Mouse (Mus musculus): ENCODE data around the gene Cfl1. TPM values are rescaled to one million over a fixed set of nuclear protein-coding genes. Genes with fewer than 3 reads are reported as not detected.
"Not testable (repeated sequence)": the region's sequence is repeated elsewhere in the genome, so short reads cannot be mapped to it uniquely, and the experiment has no call there.

The Cfl1 gene
- polyA plus RNA-seq, 1 experiment from 2014 or later: 3,620 TPM

DNA sequence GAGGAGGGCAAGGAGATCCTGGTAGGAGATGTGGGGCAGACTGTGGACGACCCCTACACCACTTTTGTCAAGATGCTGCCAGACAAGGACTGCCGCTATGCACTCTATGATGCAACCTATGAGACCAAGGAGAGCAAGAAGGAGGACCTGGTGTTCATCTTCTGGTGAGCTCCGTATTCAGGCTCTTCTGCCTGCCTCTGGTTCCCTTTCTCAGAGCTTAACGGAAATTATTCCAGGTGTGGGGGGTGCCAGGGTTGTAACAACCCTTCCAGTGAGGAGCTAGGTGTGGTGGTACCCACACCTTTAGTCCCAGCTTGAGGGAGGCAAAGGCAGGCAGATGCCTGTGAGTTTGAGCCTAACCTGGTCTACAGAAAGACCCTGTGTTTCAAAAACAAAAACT, 2.4 kb downstream of the Cfl1 start:
- Histone ChIP-seq H3K27ac (no peak overlapping the region), H3K9ac (no peak overlapping the region), H3K4me1 (replicated peaks; ENCODE audit: control insufficient read depth, insufficient read depth, low read length) (peaks cover 21% of the 10 kb centered on the region), H3K27me3 (ENCODE audit: control insufficient read depth, insufficient read depth, low read length) (no peaks in the 10 kb centered on the region), H3K9me3 (ENCODE audit: control insufficient read depth, low read length) (no peaks in the 10 kb centered on the region), H3K4me2 (replicated peaks) (peak overlapping the region; percentile 86; the same call in 1 of the 2 replicates), H3K36me3 (replicated peaks; ENCODE audit: control insufficient read depth, insufficient read depth) (peaks cover 60% of the 10 kb centered on the region), H3K4me3 (replicated peaks; ENCODE audit: low read length) (no peak overlapping the region)
- ATAC-seq (ENCODE audit: low FRiP score): no peak
- no peak for DNase-seq (ENCODE audit: low spot score)
- 92% methylated on average over 4 of the region's 4 CpGs for WGBS

- H3K27me3 ChIP-seq (ENCODE audit: control insufficient read depth, insufficient read depth, low read length); H3K4me3 ChIP-seq (replicated peaks; ENCODE audit: low read length); H3K9me3 ChIP-seq (ENCODE audit: control insufficient read depth, low read length); H3K9ac ChIP-seq; DNase-seq (ENCODE audit: low spot score); H3K27ac ChIP-seq; ATAC-seq (ENCODE audit: low FRiP score): not testable (repeated sequence)
- H3K4me1 ChIP-seq (replicated peaks; ENCODE audit: control insufficient read depth, insufficient read depth, low read length): peaks cover 21% of the 10 kb centered on the region
- peaks cover 66% of the 10 kb centered on the region for H3K36me3 ChIP-seq (replicated peaks; ENCODE audit: control insufficient read depth, insufficient read depth)
- 58% methylated on average over 9 of the region's 9 CpGs for WGBS
- H3K4me2 ChIP-seq (replicated peaks): 0 out of 2 replicates have a peak overlapping the region, but pooled peaks have one; percentile 86
These were observed 3.1 kb downstream of the Cfl1 start for GRCm38 (mm10) chr19:5493301-5493721.

DNA sequence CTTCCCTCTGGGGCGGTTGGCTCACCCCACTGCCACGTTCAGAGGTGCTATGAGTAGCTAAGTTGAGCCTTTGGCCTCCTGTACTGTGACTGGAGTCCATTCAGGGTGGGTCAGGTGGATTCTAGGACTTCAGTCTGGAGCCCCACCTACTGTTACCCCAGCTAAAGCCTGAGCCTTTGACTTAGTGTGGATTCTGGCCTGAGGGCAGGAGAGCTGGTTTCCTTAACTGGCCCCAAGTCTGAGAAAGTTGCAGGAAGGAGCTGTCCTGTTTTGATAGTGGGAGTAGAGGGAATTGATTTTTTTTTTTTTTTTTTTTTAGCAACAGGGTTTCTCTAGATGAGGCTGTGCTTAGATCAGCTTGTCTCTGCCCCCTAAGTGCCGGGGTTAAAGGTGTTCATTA, 4.1 kb downstream of the Cfl1 start:
- WGBS: 94% methylated on average over 3 of the region's 3 CpGs
- no peak overlapping the region for H3K27ac ChIP-seq
- no peaks in the 10 kb centered on the region for H3K9me3 ChIP-seq (ENCODE audit: control insufficient read depth, low read length)
- DNase-seq (ENCODE audit: low spot score) (no peak), ATAC-seq (ENCODE audit: low FRiP score) (no peak)
- no peak overlapping the region for H3K9ac ChIP-seq
- no peak overlapping the region for H3K4me3 ChIP-seq (replicated peaks; ENCODE audit: low read length)
- peaks cover 19% of the 10 kb centered on the region for H3K4me1 ChIP-seq (replicated peaks; ENCODE audit: control insufficient read depth, insufficient read depth, low read length)
- no peaks in the 10 kb centered on the region for H3K27me3 ChIP-seq (ENCODE audit: control insufficient read depth, insufficient read depth, low read length)
- H3K36me3 ChIP-seq (replicated peaks; ENCODE audit: control insufficient read depth, insufficient read depth): peaks cover 69% of the 10 kb centered on the region
- no peak overlapping the region for H3K4me2 ChIP-seq (replicated peaks)

DNA sequence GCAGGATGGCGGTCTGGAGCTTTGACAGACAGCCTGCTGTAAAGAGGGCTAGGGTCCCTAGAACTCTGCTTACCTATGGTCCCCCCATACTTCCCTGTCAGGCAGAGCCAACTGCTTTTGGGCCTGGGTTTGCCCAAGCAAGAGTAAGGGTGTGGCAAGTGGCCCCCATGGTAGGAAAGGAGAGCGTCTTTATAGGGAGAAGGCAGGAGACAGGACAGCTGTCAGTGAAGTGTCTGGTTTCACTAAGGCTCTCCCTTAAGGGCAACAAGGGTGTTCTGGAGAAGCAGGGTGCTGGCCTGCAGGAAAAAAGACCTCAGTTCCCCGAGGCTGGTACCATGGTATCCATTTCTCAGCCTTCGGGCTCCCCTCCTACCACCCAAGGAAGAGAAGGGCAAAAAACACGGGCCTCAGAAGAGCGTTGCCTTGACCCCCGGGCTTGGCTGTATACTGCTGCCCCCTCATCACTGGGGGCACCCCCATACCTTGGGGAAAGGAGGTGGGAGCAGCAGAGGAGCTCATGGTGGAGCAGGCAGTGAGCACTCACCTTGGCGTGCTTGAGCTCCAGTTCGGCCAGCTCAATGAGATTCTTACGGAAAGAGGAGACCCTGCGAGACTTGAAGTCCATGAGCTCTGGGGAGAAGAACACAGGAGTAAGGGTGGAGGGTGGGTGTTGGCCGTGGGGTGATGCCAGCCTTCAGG, 5.2 kb downstream of the Cfl1 start:
- H3K4me1 ChIP-seq (replicated peaks; ENCODE audit: control insufficient read depth, insufficient read depth, low read length): peaks cover 12% of the 10 kb centered on the region; the same call in 1 of the 2 replicates
- H3K9ac ChIP-seq: no peak overlapping the region
- ATAC-seq (ENCODE audit: low FRiP score): no peak
- DNase-seq (ENCODE audit: low spot score): no peak
- no peaks in the 10 kb centered on the region for H3K27me3 ChIP-seq (ENCODE audit: control insufficient read depth, insufficient read depth, low read length)
- WGBS: 89% methylated on average over 12 of the region's 12 CpGs
- no peak overlapping the region for H3K4me3 ChIP-seq (replicated peaks; ENCODE audit: low read length)
- no peak overlapping the region for H3K4me2 ChIP-seq (replicated peaks)
- no peaks in the 10 kb centered on the region for H3K9me3 ChIP-seq (ENCODE audit: control insufficient read depth, low read length)
- no peak overlapping the region for H3K27ac ChIP-seq
- peaks cover 74% of the 10 kb centered on the region for H3K36me3 ChIP-seq (replicated peaks; ENCODE audit: control insufficient read depth, insufficient read depth)

DNA sequence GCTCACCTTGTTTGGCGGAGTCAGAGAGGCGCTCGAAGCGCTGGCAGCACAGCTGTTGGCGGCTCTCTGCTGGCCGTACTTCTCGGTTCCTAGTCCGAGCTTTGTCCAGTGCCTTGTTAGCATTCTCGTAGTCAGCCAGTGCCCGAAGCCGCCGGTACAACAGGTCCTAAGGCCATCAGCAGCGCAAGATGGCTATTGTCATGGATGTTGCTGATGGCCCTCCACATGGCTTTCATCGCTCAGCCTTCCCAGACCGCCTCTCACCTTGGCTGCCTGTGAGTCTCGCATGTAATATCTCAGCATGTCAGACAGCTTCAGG, 5.8 kb downstream of the Cfl1 start:
- peaks cover 12% of the 10 kb centered on the region; the same call in 1 of the 2 replicates for H3K4me1 ChIP-seq (replicated peaks; ENCODE audit: control insufficient read depth, insufficient read depth, low read length)
- no peaks in the 10 kb centered on the region for H3K9me3 ChIP-seq (ENCODE audit: control insufficient read depth, low read length)
- no peak overlapping the region for H3K4me3 ChIP-seq (replicated peaks; ENCODE audit: low read length)
- H3K27ac ChIP-seq: no peak overlapping the region
- WGBS: 86% methylated on average over 16 of the region's 16 CpGs
- DNase-seq (ENCODE audit: low spot score) (no peak), ATAC-seq (ENCODE audit: low FRiP score) (no peak)
- no peak overlapping the region for H3K9ac ChIP-seq
- peaks cover 74% of the 10 kb centered on the region for H3K36me3 ChIP-seq (replicated peaks; ENCODE audit: control insufficient read depth, insufficient read depth)
- H3K27me3 ChIP-seq (ENCODE audit: control insufficient read depth, insufficient read depth, low read length): no peaks in the 10 kb centered on the region
- no peak overlapping the region for H3K4me2 ChIP-seq (replicated peaks)

GRCm38 (mm10) chr19:5500330-5500875, 10.1 kb downstream of the Cfl1 start:
- no peak overlapping the region for H3K9ac ChIP-seq
- WGBS: 93% methylated on average over 2 of the region's 2 CpGs
- no peaks in the 10 kb centered on the region for H3K27me3 ChIP-seq (ENCODE audit: control insufficient read depth, insufficient read depth, low read length)
- ATAC-seq (ENCODE audit: low FRiP score) (no peak), DNase-seq (ENCODE audit: low spot score) (no peak)
- H3K27ac ChIP-seq: no peak overlapping the region
- no peaks in the 10 kb centered on the region for H3K4me1 ChIP-seq (replicated peaks; ENCODE audit: control insufficient read depth, insufficient read depth, low read length)
- H3K4me3 ChIP-seq (replicated peaks; ENCODE audit: low read length): no peak overlapping the region
- no peak overlapping the region for H3K4me2 ChIP-seq (replicated peaks)
- no peaks in the 10 kb centered on the region for H3K9me3 ChIP-seq (ENCODE audit: control insufficient read depth, low read length)
- peaks cover 50% of the 10 kb centered on the region for H3K36me3 ChIP-seq (replicated peaks; ENCODE audit: control insufficient read depth, insufficient read depth)

- Histone ChIP-seq H3K4me1 (replicated peaks; ENCODE audit: control insufficient read depth, insufficient read depth, low read length) (no peaks in the 10 kb centered on the region), H3K36me3 (replicated peaks; ENCODE audit: control insufficient read depth, insufficient read depth) (peaks cover 19% of the 10 kb centered on the region), H3K4me3 (replicated peaks; ENCODE audit: low read length) (no peak within 1 kb of the TSS), H3K9ac (no peak within 1 kb of the TSS), H3K27me3 (ENCODE audit: control insufficient read depth, insufficient read depth, low read length) (no peaks in the 10 kb centered on the region), H3K9me3 (ENCODE audit: control insufficient read depth, low read length) (no peaks in the 10 kb centered on the region), H3K27ac (no peak within 1 kb of the TSS), H3K4me2 (replicated peaks) (no peak within 1 kb of the TSS)
- WGBS: 67% methylated on average over 17 of the region's 17 CpGs
- no peak for DNase-seq (ENCODE audit: low spot score)
- ATAC-seq (ENCODE audit: low FRiP score): no peak
These were observed 13.4 kb downstream of the Cfl1 start, which contains the start of gene 1700020D05Rik for GRCm38 (mm10) chr19:5503687-5504086. Gene 1700020D05Rik, minus strand, starts transcription at chr19:5503787.

GRCm38 (mm10) chr19:5510031-5511026, 20.1 kb downstream of the Cfl1 start, which contains the start of gene Snx32:
Gene Snx32, minus strand, starts transcription at chr19:5510538.
- 2% methylated on average over 45 of the region's 47 CpGs for WGBS
- H3K9me3 ChIP-seq (ENCODE audit: control insufficient read depth, low read length): no peaks in the 10 kb centered on the region
- H3K27me3 ChIP-seq (ENCODE audit: control insufficient read depth, insufficient read depth, low read length): no peaks in the 10 kb centered on the region

More at GRCm38 (mm10) chr19:5510031-5511026, 20.1 kb downstream of the Cfl1 start, which contains the start of gene Snx32:
- H3K4me2 ChIP-seq (replicated peaks): peak within 1 kb of the TSS; percentile 87
- H3K4me3 ChIP-seq (replicated peaks; ENCODE audit: low read length): peak within 1 kb of the TSS; percentile 52
- peak; percentile 97 for DNase-seq (ENCODE audit: low spot score)
- no peaks in the 10 kb centered on the region for H3K36me3 ChIP-seq (replicated peaks; ENCODE audit: control insufficient read depth, insufficient read depth)
- H3K9ac ChIP-seq: peak within 1 kb of the TSS; percentile 78
- peaks cover 17% of the 10 kb centered on the region for H3K4me1 ChIP-seq (replicated peaks; ENCODE audit: control insufficient read depth, insufficient read depth, low read length)
- peak; percentile 99 for ATAC-seq (ENCODE audit: low FRiP score)
- H3K27ac ChIP-seq: peak within 1 kb of the TSS; percentile 88

Data from hindbrain, embryonic 14.5 days (tissue).